In the genomic region with DNA sequence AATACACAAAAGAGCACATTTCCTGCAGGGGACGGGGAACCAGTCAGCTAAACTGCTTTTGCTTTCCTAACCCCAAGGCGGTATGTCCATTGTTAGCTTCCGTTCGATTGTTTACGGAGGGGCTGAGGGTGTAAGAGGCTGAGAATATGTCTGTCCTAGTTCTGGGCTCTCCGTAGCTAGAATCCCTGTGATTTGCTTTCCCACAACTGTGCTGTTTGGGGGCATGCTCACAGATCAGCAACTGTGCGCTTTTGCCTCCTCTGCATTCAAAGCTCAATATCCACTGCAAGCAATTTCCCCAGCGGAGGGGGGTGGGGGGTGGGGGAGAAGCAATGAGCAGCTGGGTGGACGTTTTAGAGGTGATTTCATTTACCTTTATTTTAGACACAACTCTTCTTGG, we compare ENCODE assay signal across 19 mouse cellular contexts. TPM values are rescaled to one million over a fixed set of nuclear protein-coding genes. Genes with fewer than 3 reads are reported as not detected.
DNase-seq lines count a peak whose midpoint lies in the region; ATAC-seq and TF ChIP-seq lines count a peak whose summit lies in the region.
"Had no signal": no experiment of that assay in that cellular context is flagged by ENCODE, and none has a peak within 500 bp of the region (broad histone marks: within the 10 kb centered on the region; RNA-seq: fewer than 3 reads in every experiment).

No protein-coding gene starts in this region.

- no peak for TF ChIP-seq CTCF in ES-Bruce4 (IDR thresholded peaks at IDR 0.05; ENCODE audit: low read depth, low read length)

- H3K9ac ChIP-seq in kidney, embryonic 16.5 days (replicated peaks; ENCODE audit: low read length) = no peak overlapping the region
- H3K9ac ChIP-seq in ES-Bruce4 (ENCODE audit: low read depth, poor library complexity, severe bottlenecking) = peak overlapping the region; percentile 48
- H3K9ac ChIP-seq in hindbrain, embryonic 16.5 days (ENCODE audit: low read depth, low read length) = peak overlapping the region; percentile 22; the same call in 1 of the 2 replicates

- no peaks in the 10 kb centered on the region for H3K36me3 ChIP-seq in kidney, embryonic 16.5 days (ENCODE audit: insufficient read depth, low read length)
- H3K36me3 ChIP-seq in ES-Bruce4 (ENCODE audit: control insufficient read depth, insufficient read depth, low read length, poor library complexity, severe bottlenecking) = no peaks in the 10 kb centered on the region
- H3K36me3 ChIP-seq in hindbrain, embryonic 16.5 days (ENCODE audit: control insufficient read depth, insufficient read depth, low read length) = no peaks in the 10 kb centered on the region

- TF ChIP-seq POLR2A in ES-Bruce4 (IDR thresholded peaks at IDR 0.05; ENCODE audit: insufficient read depth, low read length) = no peak

- peak overlapping the region; percentile 17 for H3K4me2 ChIP-seq in kidney, embryonic 16.5 days (replicated peaks; ENCODE audit: low read depth, low read length)
- peak overlapping the region; percentile 31 for H3K4me2 ChIP-seq in hindbrain, embryonic 16.5 days (ENCODE audit: low read length)

- H3K4me1 ChIP-seq in kidney, embryonic 16.5 days (ENCODE audit: insufficient read depth, low read length) = no peaks in the 10 kb centered on the region
- H3K4me1 ChIP-seq in ES-Bruce4 (ENCODE audit: control insufficient read depth, insufficient read depth, low read length) = peaks cover 5% of the 10 kb centered on the region
- H3K4me1 ChIP-seq in hindbrain, embryonic 16.5 days (ENCODE audit: control insufficient read depth, insufficient read depth, low read depth, low read length) = no peaks in the 10 kb centered on the region

- no peaks in the 10 kb centered on the region for H3K27me3 ChIP-seq in kidney, embryonic 16.5 days (ENCODE audit: insufficient read depth, low read length)
- no peaks in the 10 kb centered on the region for H3K27me3 ChIP-seq in ES-Bruce4 (ENCODE audit: control insufficient read depth, insufficient read depth, low read length, poor library complexity, severe bottlenecking)
- no peaks in the 10 kb centered on the region for H3K27me3 ChIP-seq in hindbrain, embryonic 16.5 days (replicated peaks; ENCODE audit: control insufficient read depth, insufficient read depth, low read length)

- peak; percentile 55 for ATAC-seq in frontal cortex, adult (ENCODE audit: low TSS enrichment)
- no peak for ATAC-seq in kidney, embryonic 16.5 days (ENCODE audit: low FRiP score, low TSS enrichment)
- ATAC-seq in hindbrain, embryonic 16.5 days = 0 out of 2 replicates have a peak, but pooled peaks have one; percentile 14
- ATAC-seq: forebrain, embryonic 16.5 days; lung, postnatal 0 days had no signal

- 0 out of 2 replicates have a peak, but pooled peaks have one; percentile 46 for TF ChIP-seq EP300 in ES-Bruce4 (IDR thresholded peaks at IDR 0.05; ENCODE audit: insufficient read depth, low read depth, low read length)

- H3K9me3 ChIP-seq in kidney, embryonic 16.5 days (ENCODE audit: low read length) = 0 out of 2 replicates have a peak, but pooled peaks cover 3% of the 10 kb centered on the region
- H3K9me3 ChIP-seq in ES-Bruce4 (replicated peaks; ENCODE audit: control insufficient read depth, insufficient read depth, low read length, poor library complexity, severe bottlenecking) = no peaks in the 10 kb centered on the region
- no peaks in the 10 kb centered on the region for H3K9me3 ChIP-seq in hindbrain, embryonic 16.5 days (ENCODE audit: control insufficient read depth, low read length)

- no peak overlapping the region for H3K4me3 ChIP-seq in kidney, embryonic 16.5 days (ENCODE audit: low read length)
- H3K4me3 ChIP-seq in ES-Bruce4 (ENCODE audit: low read depth, low read length) = peak overlapping the region; percentile 47
- no peak overlapping the region for H3K4me3 ChIP-seq in hindbrain, embryonic 16.5 days (ENCODE audit: low read length)
- H3K4me3 ChIP-seq: megakaryocyte, embryonic 14.5 days had no signal

- no peak overlapping the region for H3K27ac ChIP-seq in kidney, embryonic 16.5 days (ENCODE audit: low read length)
- peak overlapping the region; percentile 98 for H3K27ac ChIP-seq in ES-Bruce4 (ENCODE audit: insufficient read depth, low read length)
- no peak overlapping the region; the same call in 1 of the 2 replicates for H3K27ac ChIP-seq in hindbrain, embryonic 16.5 days (ENCODE audit: low read depth, low read length)

- no peak for DNase-seq in frontal cortex, postnatal 25 days (ENCODE audit: low spot score in 2 of 2)
- no peak for DNase-seq in kidney, postnatal 36 days
- no peak for DNase-seq in urinary bladder, adult 2 months (ENCODE audit: low spot score)
- no peak for DNase-seq in right cerebral cortex, postnatal 14 days
- DNase-seq: adrenal gland, postnatal 14 days; cerebellum, adult 9-11 months; heart, postnatal 4 days; kidney, postnatal 10 days; layer of hippocampus, adult 9-11 months; liver had no signal

- WGBS in kidney, embryonic 16.5 days = 46% methylated on average over 9 of the region's 9 CpGs
- 53% methylated on average over 9 of the region's 9 CpGs for WGBS in hindbrain, embryonic 16.5 days

RNA-seq across cellular contexts. Expression of gene Gm33543, which starts 39.3 kb away (rescaled TPM):
- polyA plus RNA-seq in kidney, embryonic 16.5 days (2015; fragmentation: Nextera tagmentation; extraction: Ambion mirVana) = 0.19 and 0.28 TPM in 2 replicates
- not detected in 2 replicates for polyA plus RNA-seq in ES-Bruce4 (2011; ENCODE audit: insufficient read depth, insufficient read length, low read depth, missing spikeins)
- not detected in 2 replicates for polyA plus RNA-seq in hindbrain, embryonic 16.5 days (2015; fragmentation: Nextera tagmentation; extraction: Ambion mirVana)
- polyA plus RNA-seq in urinary bladder, adult 2 months (2012; rRNA removed) = 0.06 TPM in 1 of 2 replicates, not detected in the other
- polyA plus RNA-seq: forebrain, embryonic 16.5 days; lung, postnatal 0 days; stomach, embryonic 14.5 days; thymus, postnatal 0 days had no signal

RNA-seq across cellular contexts. Expression of gene Eea1, which starts 58.4 kb away (rescaled TPM):
- 14.4 and 15.8 TPM in 2 replicates for polyA plus RNA-seq in kidney, embryonic 16.5 days (2015; fragmentation: Nextera tagmentation; extraction: Ambion mirVana)
- 14.1 and 16.2 TPM in 2 replicates for polyA plus RNA-seq in ES-Bruce4 (2011; ENCODE audit: insufficient read depth, insufficient read length, low read depth, missing spikeins)
- polyA plus RNA-seq in hindbrain, embryonic 16.5 days (2015; fragmentation: Nextera tagmentation; extraction: Ambion mirVana) = 21.6 and 23.2 TPM in 2 replicates
- polyA plus RNA-seq in urinary bladder, adult 2 months (2012; rRNA removed) = 14.5 and 16.6 TPM in 2 replicates
